Mouse (Mus musculus) kidney, postnatal 0 days (tissue): ENCODE data around the gene Armc9. TPM values are rescaled to one million over a fixed set of nuclear protein-coding genes. Genes with fewer than 3 reads are reported as not detected.

Experiments
- ATAC-seq: fragments of 200-750 bp; cut with Nextera tagmentation; replicated peaks from 2 replicates; pipeline ENCODE4 v1.8.0; 2017; ENCODE audit warnings: low read depth, moderate number of reproducible peaks, moderate TSS enrichment, moderate library complexity; ENCODE audit not compliant: low FRiP score
- DNase-seq: peaks from one replicate; pipeline ENCODE4 v3.0.0-alpha.2; 2016; ENCODE audit warnings: low spot score
- H3K27ac ChIP-seq: fragments of 300-500 bp; sonication (generic); 2 replicates; pipeline ENCODE4 v1.5.1; 2014; ENCODE audit warnings: mild to moderate bottlenecking
- H3K27me3 ChIP-seq: fragments of 300-500 bp; sonication (generic); 2 replicates; pipeline ENCODE4 v1.6.1; 2014; ENCODE audit warnings: low read length, mixed read lengths; ENCODE audit not compliant: insufficient read depth
- H3K36me3 ChIP-seq: fragments of 300-500 bp; sonication (generic); 2 replicates; pipeline ENCODE4 v1.6.1; 2014; ENCODE audit warnings: low read length, mixed read lengths; ENCODE audit not compliant: insufficient read depth
- H3K4me1 ChIP-seq: fragments of 300-500 bp; sonication (generic); replicated peaks from 2 replicates; pipeline ENCODE4 v1.6.1; 2014; ENCODE audit warnings: antibody characterized with exemption, low read length, mixed read lengths; ENCODE audit not compliant: insufficient read depth
- H3K4me2 ChIP-seq: fragments of 300-500 bp; sonication (generic); 2 replicates; pipeline ENCODE4 v1.6.1; 2014; ENCODE audit warnings: mild to moderate bottlenecking, low read length, moderate library complexity, mixed read lengths
- H3K4me3 ChIP-seq: fragments of 300-500 bp; sonication (generic); replicated peaks from 2 replicates; pipeline ENCODE4 v1.5.1; 2014; ENCODE audit warnings: low read depth, low read length
- H3K9ac ChIP-seq: fragments of 300-500 bp; sonication (generic); 2 replicates; pipeline ENCODE4 v1.6.1; 2014; ENCODE audit warnings: low read depth, low read length
- H3K9me3 ChIP-seq: fragments of 300-500 bp; sonication (generic); replicated peaks from 2 replicates; pipeline ENCODE4 v1.6.1; 2016; ENCODE audit warnings: low read length, inconsistent platforms, mixed read lengths
- CTCF ChIP-seq: IDR thresholded peaks from 2 replicates; pipeline ENCODE4 v1.5.1; 2016; ENCODE audit warnings: antibody characterized with exemption, low read depth, mild to moderate bottlenecking, moderate library complexity
- WGBS: fragments of 180-500 bp; shearing (Covaris S2); extraction: QIAGEN DNeasy Blood & Tissue Kit; methylation state at CpG from one replicate; pipeline ENCODE4 v1.1.7; 2014; 5-methylcytosine and 5-hydroxymethylcytosine counted together
- polyA plus RNA-seq: library from polyadenylated mRNA; unstranded; fragments of >200 nt; fragmentation: Nextera tagmentation; extraction: Ambion mirVana; gene quantifications from 2 replicates; pipeline ENCODE4 v1.2.1, GENCODE M21; 2015

Armc9 gene
- 16.5 and 20.1 TPM in 2 replicates for polyA plus RNA-seq

DNA sequence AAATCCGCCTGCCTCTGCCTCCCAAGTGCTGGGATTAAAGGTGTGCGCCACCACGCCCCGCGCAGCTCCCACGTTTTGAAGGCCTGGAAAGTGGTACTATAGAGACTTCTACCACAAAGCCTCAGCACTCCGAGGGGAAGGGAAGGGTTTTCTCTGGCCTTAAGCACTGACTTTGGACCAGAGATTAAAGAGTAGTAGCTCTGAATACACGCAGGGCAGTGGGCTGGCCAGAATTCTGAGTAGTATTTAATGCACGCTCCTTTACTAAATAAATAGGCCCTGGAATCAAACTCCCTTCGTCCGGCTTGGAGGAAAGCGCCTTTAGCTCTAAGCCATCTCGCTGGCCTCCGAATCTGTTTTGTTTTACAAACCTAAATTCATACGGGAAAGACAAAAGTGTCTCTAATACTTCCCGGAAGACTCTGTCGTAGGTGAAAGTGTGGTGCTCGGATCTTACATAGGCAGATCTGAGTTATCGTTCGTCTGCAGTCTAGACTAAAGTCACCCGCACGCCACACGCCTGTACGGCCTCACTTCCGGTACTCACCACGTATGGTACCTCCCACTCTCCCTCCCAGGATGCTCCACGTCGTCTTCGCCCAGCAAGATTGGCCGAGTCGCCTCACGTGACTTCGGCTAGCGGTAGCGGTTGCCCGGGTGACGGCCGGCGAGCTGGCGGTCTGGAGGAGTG, at the start of gene Armc9:
Armc9 (plus strand) TSS at position 648 of the 691 bp plus-strand sequence.
- no peaks in the 10 kb centered on the region for H3K36me3 ChIP-seq
- H3K27ac ChIP-seq: peak within 1 kb of the TSS; percentile 89
- no peak for TF ChIP-seq CTCF
- peak within 1 kb of the TSS; percentile 77 for H3K9ac ChIP-seq
- peak within 1 kb of the TSS; percentile 76 for H3K4me2 ChIP-seq
- H3K4me1 ChIP-seq: peaks cover 10% of the 10 kb centered on the region; the same call in 1 of the 2 replicates
- ATAC-seq: peak; percentile 99
- peak within 1 kb of the TSS; percentile 85 for H3K4me3 ChIP-seq
- 4% methylated on average over 40 of the region's 40 CpGs for WGBS
- H3K27me3 ChIP-seq: no peaks in the 10 kb centered on the region
- DNase-seq: peak; percentile 99
- H3K9me3 ChIP-seq: no peaks in the 10 kb centered on the region

DNA sequence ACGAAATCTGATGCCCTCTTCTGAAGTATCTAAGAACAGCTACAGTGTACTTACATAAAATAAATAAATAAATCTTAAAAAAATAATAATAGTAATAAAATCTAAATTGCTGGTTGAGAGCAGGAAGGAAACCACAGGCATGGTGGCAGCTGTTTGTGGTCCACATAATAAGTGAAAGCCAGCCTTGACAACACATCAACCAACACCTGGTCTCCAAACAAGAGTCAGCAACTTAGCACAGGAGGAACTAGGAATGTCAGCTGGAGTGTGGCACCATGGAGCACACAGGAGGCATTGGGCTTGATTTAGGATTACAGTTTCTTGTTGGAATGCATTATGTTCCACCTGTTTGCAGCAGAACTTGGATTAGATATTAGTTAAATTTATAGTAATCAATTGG, 49.5 kb upstream of the Armc9 start:
- no peak for TF ChIP-seq CTCF
- no peak overlapping the region for H3K4me3 ChIP-seq
- H3K4me1 ChIP-seq: no peaks in the 10 kb centered on the region
- no peak for ATAC-seq
- 0 out of 2 replicates have a peak, but pooled peaks cover 16% of the 10 kb centered on the region for H3K36me3 ChIP-seq
- H3K9me3 ChIP-seq: no peaks in the 10 kb centered on the region
- H3K4me2 ChIP-seq: no peak overlapping the region
- DNase-seq: no peak
- no peak overlapping the region for H3K27ac ChIP-seq
- H3K9ac ChIP-seq: no peak overlapping the region
- 95% methylated on average over 1 of the region's 1 CpGs for WGBS
- no peaks in the 10 kb centered on the region for H3K27me3 ChIP-seq

DNA sequence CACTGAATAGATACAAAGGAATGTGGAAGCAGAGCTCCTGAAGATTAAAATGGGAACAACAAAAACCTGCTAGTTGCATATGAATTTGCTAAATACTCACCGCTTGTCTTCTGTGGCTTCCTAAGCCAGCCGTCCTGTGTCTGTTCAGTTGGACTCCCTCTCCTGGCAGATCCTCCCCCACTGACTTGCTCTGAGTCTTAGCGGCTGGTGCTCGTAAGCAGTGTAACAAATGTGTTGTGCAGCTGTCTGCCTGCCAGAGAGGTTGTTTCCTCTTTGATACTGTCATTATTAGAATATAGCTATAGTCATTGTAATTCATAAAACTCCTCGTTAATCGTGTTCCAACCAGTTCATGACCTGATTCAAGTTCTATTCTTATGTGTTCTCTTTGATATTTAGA, 42.8 kb upstream of the Armc9 start, which contains the start of gene Htr2b:
Htr2b (minus strand) TSS at position 192 of the 400 bp plus-strand sequence.
- WGBS: 19% methylated on average over 6 of the region's 6 CpGs
- H3K4me3 ChIP-seq: no peak within 1 kb of the TSS
- 0 out of 2 replicates have a peak, but pooled peaks cover 5% of the 10 kb centered on the region for H3K36me3 ChIP-seq
- H3K4me1 ChIP-seq: no peaks in the 10 kb centered on the region
- H3K9me3 ChIP-seq: no peaks in the 10 kb centered on the region
- H3K27ac ChIP-seq: no peak within 1 kb of the TSS
- no peak within 1 kb of the TSS for H3K9ac ChIP-seq
- H3K27me3 ChIP-seq: no peaks in the 10 kb centered on the region
- DNase-seq (peak; percentile 93), ATAC-seq (peak; percentile 82)
- H3K4me2 ChIP-seq: no peak within 1 kb of the TSS
- TF ChIP-seq CTCF: peak; percentile 40; the same call in 1 of the 2 replicates

DNA sequence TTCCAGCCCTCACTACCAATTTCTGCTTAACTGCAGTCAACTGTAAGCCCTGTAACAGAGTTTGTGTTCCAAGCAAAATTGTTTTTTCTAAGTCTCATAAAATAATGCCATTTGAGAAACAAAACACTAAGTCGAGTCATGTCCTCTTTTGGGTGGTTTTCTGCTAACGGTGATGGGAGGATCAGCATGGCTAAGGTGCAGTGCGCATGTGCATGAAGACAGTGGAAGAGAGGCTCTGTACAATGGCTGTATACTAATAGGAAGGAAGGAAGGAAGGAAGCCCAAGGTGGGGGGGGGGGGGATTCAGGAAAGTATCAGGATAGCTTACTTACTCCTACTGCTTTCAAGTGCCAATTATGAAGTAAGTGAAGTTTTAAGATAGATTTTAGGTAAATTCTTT, 40.4 kb upstream of the Armc9 start:
- Histone ChIP-seq H3K4me2 (no peak overlapping the region), H3K36me3 (peaks cover 7% of the 10 kb centered on the region), H3K9me3 (no peaks in the 10 kb centered on the region), H3K4me1 (no peaks in the 10 kb centered on the region), H3K9ac (no peak overlapping the region), H3K4me3 (no peak overlapping the region), H3K27me3 (no peaks in the 10 kb centered on the region), H3K27ac (no peak overlapping the region)
- WGBS: 50% methylated on average over 3 of the region's 3 CpGs
- ATAC-seq (no peak), DNase-seq (peak; percentile 62)
- no peak for TF ChIP-seq CTCF

DNA sequence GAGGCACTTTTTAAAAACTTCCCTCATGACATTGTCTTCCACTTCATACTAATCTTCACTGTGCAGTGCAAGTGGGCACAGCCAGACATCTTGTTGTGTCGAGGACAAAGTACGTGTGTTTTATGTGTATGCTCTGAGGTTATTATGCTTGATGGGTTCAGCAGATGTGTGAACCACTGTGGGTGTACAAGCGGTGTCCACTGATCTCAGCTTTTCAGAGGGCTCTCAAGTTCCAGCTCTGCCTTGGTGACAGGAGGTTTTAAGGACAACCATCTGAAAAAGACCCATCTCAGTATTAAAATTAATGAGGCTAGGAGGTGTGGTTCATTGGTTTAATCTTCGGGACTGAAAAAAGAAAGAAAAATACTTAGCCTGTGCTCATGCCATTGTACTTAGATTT, 35.0 kb upstream of the Armc9 start:
- DNase-seq: peak; percentile 80
- ATAC-seq: peak; percentile 68; the same call in 1 of the 2 replicates
- H3K4me1 ChIP-seq: no peaks in the 10 kb centered on the region
- no peaks in the 10 kb centered on the region for H3K27me3 ChIP-seq
- no peak for TF ChIP-seq CTCF
- H3K9me3 ChIP-seq: no peaks in the 10 kb centered on the region
- H3K36me3 ChIP-seq: peaks cover 13% of the 10 kb centered on the region
- H3K27ac ChIP-seq: no peak overlapping the region
- 53% methylated on average over 4 of the region's 4 CpGs for WGBS
- H3K9ac ChIP-seq: no peak overlapping the region
- no peak overlapping the region for H3K4me2 ChIP-seq
- H3K4me3 ChIP-seq: no peak overlapping the region

DNA sequence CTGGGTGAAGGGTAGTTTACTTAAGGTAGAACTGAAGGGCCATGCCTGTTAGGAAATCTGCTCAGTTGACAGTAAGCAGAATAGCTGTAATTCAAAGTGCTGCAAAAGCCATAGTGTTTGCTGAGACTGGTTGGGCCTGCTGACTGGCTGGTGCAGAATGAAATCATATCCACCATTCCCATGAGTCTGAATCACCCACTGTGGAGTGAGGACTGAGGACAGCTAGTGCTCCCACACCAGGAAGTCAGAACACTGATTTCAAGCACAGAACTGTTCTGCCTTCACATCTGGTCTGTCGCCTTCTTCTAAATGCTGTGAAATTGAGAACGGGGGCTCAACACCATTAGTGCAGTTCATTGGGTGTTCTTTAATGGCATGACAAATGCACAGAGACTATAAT, 28.5 kb upstream of the Armc9 start:
- 86% methylated on average over 2 of the region's 2 CpGs for WGBS
- no peaks in the 10 kb centered on the region for H3K4me1 ChIP-seq
- H3K4me3 ChIP-seq: no peak overlapping the region
- H3K27ac ChIP-seq: no peak overlapping the region
- TF ChIP-seq CTCF: no peak
- no peak overlapping the region for H3K9ac ChIP-seq
- H3K9me3 ChIP-seq: no peaks in the 10 kb centered on the region
- no peak overlapping the region for H3K4me2 ChIP-seq
- H3K36me3 ChIP-seq: peaks cover 15% of the 10 kb centered on the region
- ATAC-seq: no peak
- no peak for DNase-seq
- H3K27me3 ChIP-seq: no peaks in the 10 kb centered on the region

DNA sequence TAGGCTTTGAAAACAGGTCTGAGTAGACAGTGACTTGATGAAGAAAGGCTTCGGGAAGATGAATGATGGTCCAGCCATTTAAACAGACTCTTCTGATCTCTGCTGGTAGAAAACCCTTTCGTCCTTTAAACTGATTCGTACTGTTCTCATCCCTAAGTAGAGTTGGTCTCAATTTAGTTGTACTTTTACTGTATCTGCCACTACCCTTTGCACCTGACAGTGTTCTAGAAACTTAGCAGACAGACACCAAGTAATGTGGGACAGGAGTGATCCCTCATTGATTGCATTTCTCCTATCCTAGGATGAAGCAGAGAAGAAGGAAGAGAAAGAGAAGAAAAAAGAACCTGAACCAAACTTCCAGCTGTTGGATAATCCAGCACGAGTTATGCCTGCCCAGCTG, 21.2 kb upstream of the Armc9 start, which contains the start of gene Gm21972:
Gm21972 (plus strand) TSS at position 301 of the 400 bp plus-strand sequence.
- Histone ChIP-seq H3K9ac (no peak within 1 kb of the TSS), H3K27me3 (no peaks in the 10 kb centered on the region), H3K36me3 (peaks cover 43% of the 10 kb centered on the region), H3K4me3 (no peak within 1 kb of the TSS), H3K4me2 (no peak within 1 kb of the TSS), H3K27ac (no peak within 1 kb of the TSS), H3K4me1 (no peaks in the 10 kb centered on the region), H3K9me3 (no peaks in the 10 kb centered on the region)
- no peak for TF ChIP-seq CTCF
- 97% methylated on average over 4 of the region's 4 CpGs for WGBS
- ATAC-seq (no peak), DNase-seq (no peak)
